Mouse (Mus musculus): Measurements from ENCODE around the gene Cep19.

- TF ChIP-seq CTCF (IDR thresholded peaks at IDR 0.05; ENCODE audit: low read depth) (no peak), EP300 (IDR thresholded peaks at IDR 0.05; ENCODE audit: low read depth) (no peak)
Measured at GRCm38 (mm10) chr16:32144592-32144991, 45.0 kb downstream of the Cep19 start.
